Mouse (Mus musculus) cerebellum, adult 2 months (tissue): ENCODE measurements around the gene Dnah14.

Source experiments
- CTCF ChIP-seq: fragments of 200-500 bp; IDR thresholded peaks from 2 replicates; pipeline ENCODE4 v1.5.1; 2011; ENCODE audit warnings: low read depth, mild to moderate bottlenecking, control low read depth, low read length, moderate library complexity, borderline replicate concordance; ENCODE audit not compliant: insufficient read depth
- POLR2A ChIP-seq: fragments of 200-500 bp; IDR thresholded peaks from 2 replicates; pipeline ENCODE4 v1.6.1; 2011; ENCODE audit warnings: low read length, control low read depth, borderline replicate concordance; ENCODE audit not compliant: insufficient read depth

DNA sequence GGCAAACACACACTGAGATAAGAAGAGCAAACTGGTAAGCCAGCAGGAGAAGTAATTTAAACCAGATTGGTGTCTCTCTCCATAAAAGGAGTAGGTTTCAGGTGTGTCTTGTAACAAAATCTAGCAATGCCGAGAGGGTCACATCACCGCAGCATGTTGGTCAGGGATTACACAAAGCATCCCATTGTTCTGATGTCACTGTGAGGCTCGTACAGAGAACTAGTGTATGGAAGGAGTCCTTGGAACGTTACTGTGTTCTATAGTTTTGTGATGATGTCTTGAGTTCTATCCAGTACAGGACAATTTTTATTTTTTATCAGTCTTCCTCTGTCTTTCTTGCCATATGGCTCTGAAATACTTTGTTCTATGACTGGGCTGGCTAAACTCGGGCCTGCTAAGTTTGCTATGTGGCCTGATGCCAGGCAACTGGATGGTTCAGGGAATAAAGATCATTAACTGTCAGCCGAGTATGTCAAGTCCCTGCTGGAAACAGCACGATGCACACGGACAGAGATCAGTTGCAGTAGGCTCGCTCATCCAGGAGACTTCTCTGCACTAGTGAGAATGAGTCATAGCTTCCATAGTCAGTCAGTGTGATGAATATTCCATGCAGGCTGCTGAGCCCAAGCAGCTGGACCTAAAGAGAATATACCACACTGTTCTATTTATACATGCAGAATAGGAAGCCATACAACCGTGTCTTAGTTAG lies 41.0 kb upstream of the Dnah14 start:
- no peak for TF ChIP-seq POLR2A
- TF ChIP-seq CTCF, result no peak
